Mouse (Mus musculus) kidney, postnatal 0 days (tissue): ENCODE measurements at regions not wholly inside any gene's neighbourhood (a gene's known extent, or its start where the extent isn't known, plus 50 kb on each side); places are given as distances from the start of the nearest gene placed in this dataset.
A peak's percentile ranks its signal among the peaks of the same experiment; 100 is the strongest.

ENCODE experiments used
- ATAC-seq: fragments of 200-750 bp; cut with Nextera tagmentation; replicated peaks from 2 replicates; pipeline ENCODE4 v1.8.0; 2017; ENCODE audit warnings: low read depth, moderate number of reproducible peaks, moderate TSS enrichment, moderate library complexity; ENCODE audit not compliant: low FRiP score
- DNase-seq: peaks from one replicate; pipeline ENCODE4 v3.0.0-alpha.2; 2016; ENCODE audit warnings: low spot score
- H3K27ac ChIP-seq: fragments of 300-500 bp; sonication (generic); 2 replicates; pipeline ENCODE4 v1.5.1; 2014; ENCODE audit warnings: mild to moderate bottlenecking
- H3K27me3 ChIP-seq: fragments of 300-500 bp; sonication (generic); 2 replicates; pipeline ENCODE4 v1.6.1; 2014; ENCODE audit warnings: low read length, mixed read lengths; ENCODE audit not compliant: insufficient read depth
- H3K36me3 ChIP-seq: fragments of 300-500 bp; sonication (generic); 2 replicates; pipeline ENCODE4 v1.6.1; 2014; ENCODE audit warnings: low read length, mixed read lengths; ENCODE audit not compliant: insufficient read depth
- H3K4me1 ChIP-seq: fragments of 300-500 bp; sonication (generic); replicated peaks from 2 replicates; pipeline ENCODE4 v1.6.1; 2014; ENCODE audit warnings: antibody characterized with exemption, low read length, mixed read lengths; ENCODE audit not compliant: insufficient read depth
- H3K4me2 ChIP-seq: fragments of 300-500 bp; sonication (generic); 2 replicates; pipeline ENCODE4 v1.6.1; 2014; ENCODE audit warnings: mild to moderate bottlenecking, low read length, moderate library complexity, mixed read lengths
- H3K4me3 ChIP-seq: fragments of 300-500 bp; sonication (generic); replicated peaks from 2 replicates; pipeline ENCODE4 v1.5.1; 2014; ENCODE audit warnings: low read depth, low read length
- H3K9ac ChIP-seq: fragments of 300-500 bp; sonication (generic); 2 replicates; pipeline ENCODE4 v1.6.1; 2014; ENCODE audit warnings: low read depth, low read length
- H3K9me3 ChIP-seq: fragments of 300-500 bp; sonication (generic); replicated peaks from 2 replicates; pipeline ENCODE4 v1.6.1; 2016; ENCODE audit warnings: low read length, inconsistent platforms, mixed read lengths
- CTCF ChIP-seq: IDR thresholded peaks from 2 replicates; pipeline ENCODE4 v1.5.1; 2016; ENCODE audit warnings: antibody characterized with exemption, low read depth, mild to moderate bottlenecking, moderate library complexity
- WGBS: fragments of 180-500 bp; shearing (Covaris S2); extraction: QIAGEN DNeasy Blood & Tissue Kit; methylation state at CpG from one replicate; pipeline ENCODE4 v1.1.7; 2014; 5-methylcytosine and 5-hydroxymethylcytosine counted together

GRCm38 (mm10) chr14:102731746-102732145 is 250.7 kb downstream of the Kctd12 start:
- DNase-seq: no peak
- 63% methylated on average over 5 of the region's 5 CpGs for WGBS
- TF ChIP-seq CTCF: no peak

GRCm38 (mm10) chr14:102722633-102723032 is 259.8 kb downstream of the Kctd12 start:
- H3K9me3 ChIP-seq: no peaks in the 10 kb centered on the region
- 22% methylated on average over 2 of the region's 2 CpGs for WGBS
- H3K36me3 ChIP-seq: no peaks in the 10 kb centered on the region
- no peak overlapping the region for H3K4me2 ChIP-seq
- H3K4me1 ChIP-seq: no peaks in the 10 kb centered on the region
- no peak overlapping the region for H3K27ac ChIP-seq
- DNase-seq (peak; percentile 78), ATAC-seq (no peak)
- no peak overlapping the region for H3K9ac ChIP-seq
- no peak for TF ChIP-seq CTCF
- H3K27me3 ChIP-seq: no peaks in the 10 kb centered on the region
- no peak overlapping the region for H3K4me3 ChIP-seq

More at GRCm38 (mm10) chr14:102731746-102732145, 250.7 kb downstream of the Kctd12 start:
- no peaks in the 10 kb centered on the region for H3K36me3 ChIP-seq
- no peak overlapping the region for H3K4me2 ChIP-seq
- no peak overlapping the region for H3K27ac ChIP-seq
- H3K4me1 ChIP-seq: no peaks in the 10 kb centered on the region
- H3K9me3 ChIP-seq: no peaks in the 10 kb centered on the region
- ATAC-seq: no peak
- H3K27me3 ChIP-seq: no peaks in the 10 kb centered on the region
- H3K4me3 ChIP-seq: no peak overlapping the region
- H3K9ac ChIP-seq: no peak overlapping the region

- Histone ChIP-seq H3K36me3 (no peaks in the 10 kb centered on the region), H3K4me3 (no peak overlapping the region), H3K9me3 (no peaks in the 10 kb centered on the region), H3K4me1 (no peaks in the 10 kb centered on the region), H3K27ac (no peak overlapping the region), H3K4me2 (no peak overlapping the region), H3K9ac (no peak overlapping the region), H3K27me3 (no peaks in the 10 kb centered on the region)
- 56% methylated on average over 2 of the region's 2 CpGs for WGBS
- DNase-seq: peak; percentile 10
- no peak for TF ChIP-seq CTCF
- ATAC-seq: no peak
Measured at GRCm38 (mm10) chr14:102718558-102718957, 263.9 kb downstream of the Kctd12 start.

- Histone ChIP-seq H3K9me3 (no peaks in the 10 kb centered on the region), H3K36me3 (no peaks in the 10 kb centered on the region), H3K4me3 (no peak overlapping the region), H3K9ac (no peak overlapping the region), H3K4me2 (no peak overlapping the region), H3K27me3 (no peaks in the 10 kb centered on the region), H3K27ac (no peak overlapping the region), H3K4me1 (no peaks in the 10 kb centered on the region)
- no peak for ATAC-seq
- TF ChIP-seq CTCF: no peak
- DNase-seq: no peak
- 84% methylated on average over 1 of the region's 1 CpGs for whole genome bisulfite sequencing
Measured at GRCm38 (mm10) chr14:102712600-102712999, 269.8 kb downstream of the Kctd12 start.

- Histone ChIP-seq H3K27me3 (no peaks in the 10 kb centered on the region), H3K36me3 (no peaks in the 10 kb centered on the region)
- peak; percentile 14 for DNase-seq
Measured at GRCm38 (mm10) chr14:102706704-102707336, 275.6 kb downstream of the Kctd12 start.

GRCm38 (mm10) chr14:102701108-102701507 is 281.3 kb downstream of the Kctd12 start:
- Histone ChIP-seq H3K4me1 (no peaks in the 10 kb centered on the region), H3K9ac (no peak overlapping the region), H3K36me3 (no peaks in the 10 kb centered on the region), H3K27ac (no peak overlapping the region), H3K4me2 (no peak overlapping the region), H3K9me3 (no peaks in the 10 kb centered on the region), H3K27me3 (no peaks in the 10 kb centered on the region), H3K4me3 (no peak overlapping the region)
- ATAC-seq (no peak), DNase-seq (no peak)
- 59% methylated on average over 2 of the region's 2 CpGs for WGBS
- TF ChIP-seq CTCF: no peak

More at GRCm38 (mm10) chr14:102706704-102707336, 275.6 kb downstream of the Kctd12 start:
- Histone ChIP-seq H3K4me2 (no peak overlapping the region), H3K9ac (no peak overlapping the region), H3K4me1 (no peaks in the 10 kb centered on the region), H3K9me3 (no peaks in the 10 kb centered on the region), H3K27ac (no peak overlapping the region), H3K4me3 (no peak overlapping the region)
- 68% methylated on average over 5 of the region's 5 CpGs for WGBS
- ATAC-seq: no peak
- no peak for TF ChIP-seq CTCF

GRCm38 (mm10) chr14:102700457-102700856 is 282.0 kb downstream of the Kctd12 start:
- Histone ChIP-seq H3K4me3 (no peak overlapping the region), H3K36me3 (no peaks in the 10 kb centered on the region), H3K27me3 (no peaks in the 10 kb centered on the region), H3K27ac (no peak overlapping the region), H3K9me3 (no peaks in the 10 kb centered on the region), H3K4me1 (no peaks in the 10 kb centered on the region), H3K4me2 (no peak overlapping the region), H3K9ac (no peak overlapping the region)
- WGBS: 66% methylated on average over 6 of the region's 6 CpGs
- ATAC-seq (no peak), DNase-seq (no peak)
- no peak for TF ChIP-seq CTCF
